Mouse (Mus musculus): Measurements from ENCODE around the gene Pet100. TPM values are rescaled to one million over a fixed set of nuclear protein-coding genes. Genes with fewer than 3 reads are reported as not detected.
A peak's percentile ranks its signal among the peaks of the same experiment; 100 is the strongest.

Pet100 gene
- polyA plus RNA-seq, 1 experiment from 2014 or later = 116 TPM

DNA sequence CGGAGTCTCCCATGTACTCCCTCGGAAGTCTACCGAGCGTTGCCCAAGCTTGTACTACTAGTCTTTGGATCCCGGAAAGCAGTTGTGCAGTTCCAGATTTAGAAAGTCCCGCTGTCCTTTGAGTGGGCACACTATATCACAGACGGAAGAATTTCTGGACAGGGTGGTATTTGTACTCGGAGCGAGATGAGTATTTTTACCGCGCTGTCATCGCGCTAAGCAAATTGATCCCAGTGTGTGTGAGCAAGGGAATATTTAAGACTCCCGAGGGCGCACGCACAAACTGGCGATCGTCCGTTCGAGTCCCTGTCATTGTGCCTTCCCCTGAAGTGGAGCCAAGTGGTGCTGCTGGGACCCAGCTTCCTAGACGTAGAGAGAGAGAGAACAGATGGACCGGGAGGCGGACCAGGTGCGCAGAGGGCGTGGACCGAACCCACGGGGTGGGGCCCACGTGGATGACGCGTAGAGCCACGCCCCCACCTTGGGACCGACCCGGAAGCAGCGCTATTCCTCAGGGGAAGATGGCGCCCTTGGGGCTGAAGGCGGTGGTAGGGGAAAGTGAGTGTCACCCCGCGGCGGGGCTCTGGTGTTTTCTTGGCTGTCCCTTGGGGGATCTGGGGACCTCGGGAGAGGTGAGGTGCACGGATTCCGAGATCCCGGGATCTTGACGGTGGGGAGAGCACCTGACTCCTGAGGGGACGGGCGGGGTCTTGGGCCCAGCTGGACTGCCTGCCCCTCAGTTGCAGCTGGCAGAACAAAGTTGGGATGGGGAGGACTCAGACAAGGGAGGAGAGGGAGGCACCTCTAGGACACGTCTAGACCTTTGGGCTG, 9.5 kb downstream of the Pet100 start, which contains the start of gene Stxbp2:
Gene Stxbp2, plus strand, starts transcription at position 309 of the 831 bp plus-strand sequence.
- ATAC-seq (ENCODE audit: low FRiP score) = peak; percentile 75

DNA sequence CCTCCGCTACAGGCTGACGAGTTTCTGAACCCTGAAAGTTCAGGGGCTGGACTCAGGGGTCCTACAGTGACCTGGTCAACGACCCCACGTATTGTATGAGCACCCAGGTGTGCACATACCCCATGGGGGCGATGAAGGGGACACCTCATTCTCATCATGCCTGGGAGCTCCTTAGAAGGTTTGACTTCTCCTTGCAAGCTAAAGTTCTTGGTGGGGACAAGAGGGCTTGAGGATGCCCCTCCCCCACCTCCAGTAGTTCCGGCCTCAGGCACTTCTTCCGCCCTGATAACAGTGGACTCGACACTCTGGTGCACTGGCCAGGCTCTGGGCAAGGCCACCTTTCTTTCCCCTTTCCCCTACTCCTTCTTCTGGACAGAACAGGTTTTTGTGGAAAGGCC, 10.1 kb downstream of the Pet100 start:
- Histone ChIP-seq H3K9ac (peak overlapping the region; percentile 68), H3K4me1 (replicated peaks) (peaks cover 12% of the 10 kb centered on the region)

More for the DNA sequence above, 9.5 kb downstream of the Pet100 start, which contains the start of gene Stxbp2:
- H3K27me3 ChIP-seq = peaks cover 13% of the 10 kb centered on the region
- no peak within 1 kb of the TSS; the same call in 1 of the 2 replicates for H3K27ac ChIP-seq
- peak within 1 kb of the TSS; percentile 72 for H3K4me2 ChIP-seq
- H3K9me3 ChIP-seq = no peaks in the 10 kb centered on the region
- peaks cover 12% of the 10 kb centered on the region for H3K4me1 ChIP-seq (replicated peaks)
- no peaks in the 10 kb centered on the region; the same call in 1 of the 2 replicates for H3K36me3 ChIP-seq
- WGBS = 6% methylated on average over 47 of the region's 47 CpGs
- peak within 1 kb of the TSS; percentile 68 for H3K9ac ChIP-seq
- H3K4me3 ChIP-seq = peak within 1 kb of the TSS; percentile 48

GRCm38 (mm10) chr8:3645804-3646203, 24.5 kb downstream of the Pet100 start:
- WGBS = 21% methylated on average over 5 of the region's 5 CpGs
- Histone ChIP-seq H3K4me1 (replicated peaks) (no peaks in the 10 kb centered on the region), H3K27ac (no peak overlapping the region), H3K4me3 (no peak overlapping the region), H3K27me3 (no peaks in the 10 kb centered on the region), H3K9ac (no peak overlapping the region), H3K4me2 (no peak overlapping the region), H3K9me3 (no peaks in the 10 kb centered on the region), H3K36me3 (no peaks in the 10 kb centered on the region)
- no peak for ATAC-seq (ENCODE audit: low FRiP score)

More for the DNA sequence above, 10.1 kb downstream of the Pet100 start:
- H3K36me3 ChIP-seq = no peaks in the 10 kb centered on the region; the same call in 1 of the 2 replicates
- WGBS = 20% methylated on average over 8 of the region's 8 CpGs
- 0 out of 2 replicates have a peak, but pooled peaks have one; percentile 21 for ATAC-seq (ENCODE audit: low FRiP score)
- no peaks in the 10 kb centered on the region for H3K9me3 ChIP-seq
- peak overlapping the region; percentile 48 for H3K4me3 ChIP-seq
- H3K4me2 ChIP-seq = peak overlapping the region; percentile 72
- H3K27me3 ChIP-seq = peaks cover 13% of the 10 kb centered on the region
- H3K27ac ChIP-seq = no peak overlapping the region

GRCm38 (mm10) chr8:3646824-3647531, 25.6 kb downstream of the Pet100 start:
- no peak overlapping the region for H3K4me2 ChIP-seq
- ATAC-seq (ENCODE audit: low FRiP score) = no peak
- no peaks in the 10 kb centered on the region for H3K27me3 ChIP-seq
- no peaks in the 10 kb centered on the region for H3K4me1 ChIP-seq (replicated peaks)
- H3K27ac ChIP-seq = no peak overlapping the region
- no peaks in the 10 kb centered on the region for H3K36me3 ChIP-seq
- H3K4me3 ChIP-seq = no peak overlapping the region
- WGBS = 85% methylated on average over 6 of the region's 6 CpGs
- H3K9ac ChIP-seq = no peak overlapping the region
- H3K9me3 ChIP-seq = no peaks in the 10 kb centered on the region

DNA sequence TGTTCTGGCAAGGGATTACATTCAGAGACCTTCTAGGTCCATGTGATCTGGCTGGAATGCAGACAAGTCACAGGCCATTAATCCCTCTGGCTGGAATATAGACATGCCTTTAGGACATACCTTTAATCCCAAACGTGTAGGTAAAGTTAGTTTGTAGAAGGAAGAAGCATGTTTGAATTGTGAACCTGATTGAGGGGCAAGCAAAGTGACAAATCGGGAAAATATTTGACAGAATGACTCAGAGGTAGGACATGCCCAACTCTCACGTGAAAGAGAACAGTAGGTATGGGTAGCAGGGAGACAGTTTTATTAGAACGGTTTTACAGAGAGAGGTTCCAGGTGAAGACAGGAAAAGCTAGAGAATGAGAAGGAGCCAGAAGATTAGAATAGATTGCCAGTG, 26.2 kb downstream of the Pet100 start:
- Histone ChIP-seq H3K9ac (no peak overlapping the region), H3K4me2 (no peak overlapping the region), H3K36me3 (no peaks in the 10 kb centered on the region), H3K27ac (no peak overlapping the region), H3K27me3 (no peaks in the 10 kb centered on the region), H3K4me3 (no peak overlapping the region), H3K9me3 (no peaks in the 10 kb centered on the region), H3K4me1 (replicated peaks) (no peaks in the 10 kb centered on the region)
- WGBS = 86% methylated on average over 4 of the region's 4 CpGs
- ATAC-seq (ENCODE audit: low FRiP score) = no peak

DNA sequence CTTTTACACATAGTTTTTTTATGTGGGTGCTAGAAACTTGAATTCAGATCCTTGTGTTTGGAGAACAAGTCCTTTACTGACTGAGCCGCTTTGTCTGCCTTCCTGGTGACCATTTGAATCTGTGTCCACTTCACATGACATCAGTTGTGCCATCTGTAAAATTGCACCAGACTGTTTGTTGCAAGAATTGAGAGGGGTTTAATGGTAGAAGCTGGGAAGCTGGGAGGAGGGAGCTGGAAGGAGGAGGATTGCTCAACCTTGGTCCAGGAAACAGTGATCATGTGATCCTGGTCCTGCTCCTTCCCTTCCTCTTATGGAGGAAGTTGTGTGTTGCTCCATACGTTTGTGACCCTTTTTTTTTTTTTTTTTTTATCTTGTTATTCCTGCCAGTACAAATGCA, 26.9 kb downstream of the Pet100 start:
- H3K4me1 ChIP-seq (replicated peaks) = no peaks in the 10 kb centered on the region
- no peak overlapping the region for H3K4me3 ChIP-seq
- H3K9me3 ChIP-seq = no peaks in the 10 kb centered on the region
- H3K9ac ChIP-seq = no peak overlapping the region
- H3K27ac ChIP-seq = no peak overlapping the region
- WGBS = 94% methylated on average over 1 of the region's 2 CpGs
- H3K4me2 ChIP-seq = no peak overlapping the region
- no peak for ATAC-seq (ENCODE audit: low FRiP score)
- no peaks in the 10 kb centered on the region for H3K27me3 ChIP-seq
- no peaks in the 10 kb centered on the region for H3K36me3 ChIP-seq

GRCm38 (mm10) chr8:3648990-3649389, 27.6 kb downstream of the Pet100 start:
- Histone ChIP-seq H3K27me3 (no peaks in the 10 kb centered on the region), H3K9me3 (no peaks in the 10 kb centered on the region), H3K27ac (no peak overlapping the region), H3K4me3 (no peak overlapping the region), H3K4me2 (no peak overlapping the region), H3K36me3 (no peaks in the 10 kb centered on the region), H3K4me1 (replicated peaks) (no peaks in the 10 kb centered on the region), H3K9ac (no peak overlapping the region)
- no peak for ATAC-seq (ENCODE audit: low FRiP score)
- WGBS = 36% methylated on average over 1 of the region's 1 CpGs

GRCm38 (mm10) chr8:3652845-3653244, 31.5 kb downstream of the Pet100 start:
- no peak overlapping the region for H3K9ac ChIP-seq
- 73% methylated on average over 3 of the region's 3 CpGs for WGBS
- peaks cover 8% of the 10 kb centered on the region for H3K4me1 ChIP-seq (replicated peaks)
- no peak overlapping the region for H3K27ac ChIP-seq
- no peaks in the 10 kb centered on the region for H3K9me3 ChIP-seq
- H3K27me3 ChIP-seq = no peaks in the 10 kb centered on the region
- H3K4me2 ChIP-seq = no peak overlapping the region
- no peaks in the 10 kb centered on the region for H3K36me3 ChIP-seq
- H3K4me3 ChIP-seq = no peak overlapping the region
- ATAC-seq (ENCODE audit: low FRiP score) = no peak

GRCm38 (mm10) chr8:3654726-3655508, 33.6 kb downstream of the Pet100 start:
- no peak overlapping the region for H3K4me3 ChIP-seq
- WGBS = 72% methylated on average over 11 of the region's 11 CpGs
- no peaks in the 10 kb centered on the region for H3K9me3 ChIP-seq
- H3K27ac ChIP-seq = no peak overlapping the region
- H3K36me3 ChIP-seq = no peaks in the 10 kb centered on the region
- 0 out of 2 replicates have a peak, but pooled peaks have one; percentile 6 for ATAC-seq (ENCODE audit: low FRiP score)
- no peak overlapping the region for H3K4me2 ChIP-seq
- no peak overlapping the region for H3K9ac ChIP-seq
- peaks cover 8% of the 10 kb centered on the region for H3K4me1 ChIP-seq (replicated peaks)
- H3K27me3 ChIP-seq = no peaks in the 10 kb centered on the region

DNA sequence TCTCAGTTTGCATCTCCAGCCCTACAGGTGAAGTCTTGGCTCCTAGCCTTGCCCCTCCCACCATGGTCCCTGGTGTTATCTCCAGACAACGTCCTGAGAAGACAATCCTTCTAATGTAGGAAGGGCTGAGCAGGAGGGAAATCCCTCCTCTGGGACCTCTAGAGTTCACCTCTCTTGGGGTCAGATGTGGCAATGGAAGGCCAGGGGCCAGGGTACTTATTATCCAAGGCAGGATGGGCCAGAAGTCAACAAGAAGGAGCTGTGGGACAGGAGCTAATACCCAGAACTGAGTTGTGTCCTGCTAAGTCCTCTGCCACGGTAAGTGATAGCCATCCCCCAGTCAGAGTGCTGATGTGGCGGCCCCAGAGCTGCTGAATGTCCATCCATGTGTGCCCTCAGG, 34.2 kb downstream of the Pet100 start, which contains the start of gene Retn:
Gene Retn, plus strand, starts transcription at position 245 of the 400 bp plus-strand sequence.
- no peak for ATAC-seq (ENCODE audit: low FRiP score)
- Histone ChIP-seq H3K4me1 (replicated peaks) (peaks cover 8% of the 10 kb centered on the region), H3K36me3 (no peaks in the 10 kb centered on the region), H3K9ac (no peak within 1 kb of the TSS), H3K27ac (no peak within 1 kb of the TSS), H3K4me2 (no peak within 1 kb of the TSS), H3K4me3 (no peak within 1 kb of the TSS), H3K9me3 (no peaks in the 10 kb centered on the region), H3K27me3 (no peaks in the 10 kb centered on the region)
- WGBS = 86% methylated on average over 3 of the region's 3 CpGs

GRCm38 (mm10) chr8:3656725-3657381, 35.5 kb downstream of the Pet100 start:
- Histone ChIP-seq H3K27ac (no peak overlapping the region), H3K4me1 (replicated peaks) (peaks cover 8% of the 10 kb centered on the region), H3K4me2 (peak overlapping the region; percentile 22; the same call in 1 of the 2 replicates), H3K9ac (0 out of 2 replicates have a peak overlapping the region, but pooled peaks have one; percentile 1), H3K36me3 (no peaks in the 10 kb centered on the region), H3K4me3 (no peak overlapping the region), H3K9me3 (no peaks in the 10 kb centered on the region), H3K27me3 (no peaks in the 10 kb centered on the region)
- ATAC-seq (ENCODE audit: low FRiP score) = peak; percentile 53; the same call in 1 of the 2 replicates
- WGBS = 26% methylated on average over 7 of the region's 7 CpGs
